8 mouse cellular contexts compared by ENCODE assay signal in genomic region chr9:51985493-51986099, GRCm38 (mm10). TPM values are rescaled to one million over a fixed set of nuclear protein-coding genes. Genes with fewer than 3 reads are reported as not detected.
A peak's percentile ranks its signal among the peaks of the same experiment; 100 is the strongest.
DNase-seq lines count a peak whose midpoint lies in the region; ATAC-seq lines count a peak whose summit lies in the region.

No protein-coding gene starts in this region.

- H3K4me2 ChIP-seq in forebrain, embryonic 14.5 days (ENCODE audit: low read length): no peak overlapping the region
- no peak overlapping the region for H3K4me2 ChIP-seq in midbrain, embryonic 15.5 days
- no peak overlapping the region for H3K4me2 ChIP-seq in midbrain, embryonic 11.5 days

- H3K27ac ChIP-seq in forebrain, embryonic 14.5 days (ENCODE audit: low read depth, low read length): no peak overlapping the region
- no peak overlapping the region for H3K27ac ChIP-seq in forebrain, embryonic 10.5 days
- H3K27ac ChIP-seq in midbrain, embryonic 15.5 days: no peak overlapping the region
- no peak overlapping the region for H3K27ac ChIP-seq in midbrain, embryonic 11.5 days (ENCODE audit: low read depth, low read length)

- peak; percentile 87 for DNase-seq in forebrain, embryonic 14.5 days (ENCODE audit: low spot score)
- DNase-seq in forebrain, embryonic 10.5 days (ENCODE audit: extremely low spot score, low spot score): no peak
- DNase-seq in midbrain, embryonic 11.5 days (ENCODE audit: low spot score, missing footprints): no peak
- peak; percentile 20 to 31 for DNase-seq in layer of hippocampus, postnatal 25 days (ENCODE audit: extremely low spot score in 1 of 2, low spot score in 1 of 2)
- DNase-seq in telencephalon, adult 2 months (ENCODE audit: low read depth, low spot score): peak; percentile 90
- no peak for DNase-seq in thymus, postnatal 10 days (ENCODE audit: low spot score in 2 of 2)
- no peak for DNase-seq in thymus, postnatal 36 days

- H3K27me3 ChIP-seq in forebrain, embryonic 14.5 days (replicated peaks; ENCODE audit: control insufficient read depth, insufficient read depth, low read length): no peaks in the 10 kb centered on the region
- no peaks in the 10 kb centered on the region for H3K27me3 ChIP-seq in forebrain, embryonic 10.5 days (ENCODE audit: poor library complexity, severe bottlenecking)
- no peaks in the 10 kb centered on the region for H3K27me3 ChIP-seq in midbrain, embryonic 15.5 days (replicated peaks)
- H3K27me3 ChIP-seq in midbrain, embryonic 11.5 days (ENCODE audit: control insufficient read depth, insufficient read depth, low read length): no peaks in the 10 kb centered on the region

- no peak overlapping the region for H3K9ac ChIP-seq in forebrain, embryonic 14.5 days (ENCODE audit: low read length)
- H3K9ac ChIP-seq in midbrain, embryonic 15.5 days: no peak overlapping the region
- H3K9ac ChIP-seq in midbrain, embryonic 11.5 days (ENCODE audit: low read length): no peak overlapping the region

- no peak overlapping the region for H3K4me3 ChIP-seq in forebrain, embryonic 14.5 days (ENCODE audit: low read depth, low read length)
- no peak overlapping the region for H3K4me3 ChIP-seq in forebrain, embryonic 10.5 days
- H3K4me3 ChIP-seq in midbrain, embryonic 15.5 days: no peak overlapping the region
- H3K4me3 ChIP-seq in midbrain, embryonic 11.5 days (ENCODE audit: low read depth, low read length): no peak overlapping the region

- no peaks in the 10 kb centered on the region for H3K9me3 ChIP-seq in forebrain, embryonic 14.5 days (replicated peaks; ENCODE audit: control insufficient read depth, low read length)
- H3K9me3 ChIP-seq in forebrain, embryonic 10.5 days: no peaks in the 10 kb centered on the region
- no peaks in the 10 kb centered on the region for H3K9me3 ChIP-seq in midbrain, embryonic 15.5 days
- H3K9me3 ChIP-seq in midbrain, embryonic 11.5 days (ENCODE audit: control insufficient read depth, low read length): no peaks in the 10 kb centered on the region

- ATAC-seq in forebrain, embryonic 14.5 days: peak; percentile 92
- 0 out of 2 replicates have a peak, but pooled peaks have one; percentile 17 for ATAC-seq in midbrain, embryonic 15.5 days (replicated peaks)
- ATAC-seq in midbrain, embryonic 11.5 days (ENCODE audit: low FRiP score): no peak

- no peaks in the 10 kb centered on the region for H3K36me3 ChIP-seq in forebrain, embryonic 14.5 days (ENCODE audit: control insufficient read depth, insufficient read depth, low read length)
- no peaks in the 10 kb centered on the region for H3K36me3 ChIP-seq in forebrain, embryonic 10.5 days (replicated peaks)
- H3K36me3 ChIP-seq in midbrain, embryonic 15.5 days (replicated peaks): no peaks in the 10 kb centered on the region
- H3K36me3 ChIP-seq in midbrain, embryonic 11.5 days (ENCODE audit: control insufficient read depth, insufficient read depth, low read length): no peaks in the 10 kb centered on the region

- 52% methylated on average over 11 of the region's 11 CpGs for WGBS in forebrain, embryonic 14.5 days
- 87% methylated on average over 11 of the region's 11 CpGs for WGBS in forebrain, embryonic 10.5 days
- WGBS in midbrain, embryonic 15.5 days: 71% methylated on average over 11 of the region's 11 CpGs
- WGBS in midbrain, embryonic 11.5 days: 84% methylated on average over 11 of the region's 11 CpGs

- H3K4me1 ChIP-seq in forebrain, embryonic 14.5 days (ENCODE audit: control insufficient read depth, insufficient read depth, low read length): no peaks in the 10 kb centered on the region
- no peaks in the 10 kb centered on the region; the same call in 1 of the 2 replicates for H3K4me1 ChIP-seq in forebrain, embryonic 10.5 days
- no peaks in the 10 kb centered on the region for H3K4me1 ChIP-seq in midbrain, embryonic 15.5 days
- H3K4me1 ChIP-seq in midbrain, embryonic 11.5 days (ENCODE audit: control insufficient read depth, insufficient read depth, low read length): no peaks in the 10 kb centered on the region

RNA-seq across cellular contexts. Expression of gene Fdx1, which starts 22.2 kb away (rescaled TPM):
- polyA plus RNA-seq in forebrain, embryonic 14.5 days (2014; fragmentation: Nextera tagmentation; extraction: Ambion mirVana): 50.7 and 55.1 TPM in 2 replicates
- polyA plus RNA-seq in forebrain, embryonic 10.5 days (2016; fragmentation: Nextera tagmentation; extraction: Ambion mirVana): 49.9 and 51.8 TPM in 2 replicates
- polyA plus RNA-seq in midbrain, embryonic 15.5 days (2015; fragmentation: Nextera tagmentation; extraction: Ambion mirVana): 34.4 and 35.7 TPM in 2 replicates
- 46.7 and 51.6 TPM in 2 replicates for polyA plus RNA-seq in midbrain, embryonic 11.5 days (2014; fragmentation: Nextera tagmentation; extraction: Ambion mirVana)
- total RNA-seq in layer of hippocampus, postnatal 25 days (2021): 10 to 100 TPM; 15.8 to 22.7 TPM

Comparison
In these comparisons a context has a peak if more than half of its experiments do, and no peak if none do; other contexts are left out.
1. DNase-seq: peak in forebrain, embryonic 14.5 days (single experiment), layer of hippocampus, postnatal 25 days (2 of 2) and telencephalon, adult 2 months (single experiment); none in forebrain, embryonic 10.5 days (single experiment), midbrain, embryonic 11.5 days (single experiment), thymus, postnatal 10 days (0 of 2) and thymus, postnatal 36 days (0 of 2).